Mouse (Mus musculus) CD4-positive, CD25-positive, alpha-beta regulatory T cell (primary cell): ENCODE measurements around the gene Nom1. TPM values are rescaled to one million over a fixed set of nuclear protein-coding genes. Genes with fewer than 3 reads are reported as not detected.

Experiments used
- polyA plus RNA-seq: library from polyadenylated mRNA; unstranded; fragments of 100-300 nt; shearing (Covaris generic); gene quantifications from one replicate; pipeline ENCODE4 v1.2.1, GENCODE M21; 2017

The Nom1 gene
- 38.2 TPM for polyA plus RNA-seq

DNA sequence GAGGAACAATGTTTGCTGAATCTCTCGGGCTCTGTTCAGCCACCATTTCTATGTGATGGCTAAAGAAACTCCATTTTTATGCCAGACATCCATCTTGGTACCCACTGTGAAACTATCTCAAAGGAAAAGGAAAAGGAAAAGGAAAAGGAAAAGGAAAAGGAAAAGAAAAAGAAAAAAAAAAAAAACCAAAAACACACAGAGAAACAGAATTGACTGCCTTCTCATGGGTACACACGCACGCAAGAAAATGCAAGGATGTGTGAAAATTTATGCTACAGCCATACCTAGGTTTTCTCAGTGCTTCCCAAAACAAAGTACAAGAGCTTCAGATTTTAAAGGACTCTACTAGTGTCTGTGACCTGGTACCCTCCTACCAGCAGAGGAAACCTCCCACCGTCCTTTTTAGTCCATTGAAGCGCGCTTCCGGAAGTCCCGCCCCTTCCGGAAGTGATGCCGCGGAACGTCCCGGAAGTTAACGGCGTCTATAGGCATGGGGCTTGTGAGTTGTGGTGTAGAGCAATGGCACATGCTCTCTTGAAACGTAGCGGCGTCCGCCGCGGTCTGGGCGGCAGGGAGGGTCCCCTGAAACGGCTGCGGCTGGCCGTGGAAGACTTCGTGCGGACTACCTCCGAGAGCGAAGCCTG lies at the start of gene Nom1:
Nom1 (plus strand) TSS at position 437 of the 644 bp plus-strand sequence.

DNA sequence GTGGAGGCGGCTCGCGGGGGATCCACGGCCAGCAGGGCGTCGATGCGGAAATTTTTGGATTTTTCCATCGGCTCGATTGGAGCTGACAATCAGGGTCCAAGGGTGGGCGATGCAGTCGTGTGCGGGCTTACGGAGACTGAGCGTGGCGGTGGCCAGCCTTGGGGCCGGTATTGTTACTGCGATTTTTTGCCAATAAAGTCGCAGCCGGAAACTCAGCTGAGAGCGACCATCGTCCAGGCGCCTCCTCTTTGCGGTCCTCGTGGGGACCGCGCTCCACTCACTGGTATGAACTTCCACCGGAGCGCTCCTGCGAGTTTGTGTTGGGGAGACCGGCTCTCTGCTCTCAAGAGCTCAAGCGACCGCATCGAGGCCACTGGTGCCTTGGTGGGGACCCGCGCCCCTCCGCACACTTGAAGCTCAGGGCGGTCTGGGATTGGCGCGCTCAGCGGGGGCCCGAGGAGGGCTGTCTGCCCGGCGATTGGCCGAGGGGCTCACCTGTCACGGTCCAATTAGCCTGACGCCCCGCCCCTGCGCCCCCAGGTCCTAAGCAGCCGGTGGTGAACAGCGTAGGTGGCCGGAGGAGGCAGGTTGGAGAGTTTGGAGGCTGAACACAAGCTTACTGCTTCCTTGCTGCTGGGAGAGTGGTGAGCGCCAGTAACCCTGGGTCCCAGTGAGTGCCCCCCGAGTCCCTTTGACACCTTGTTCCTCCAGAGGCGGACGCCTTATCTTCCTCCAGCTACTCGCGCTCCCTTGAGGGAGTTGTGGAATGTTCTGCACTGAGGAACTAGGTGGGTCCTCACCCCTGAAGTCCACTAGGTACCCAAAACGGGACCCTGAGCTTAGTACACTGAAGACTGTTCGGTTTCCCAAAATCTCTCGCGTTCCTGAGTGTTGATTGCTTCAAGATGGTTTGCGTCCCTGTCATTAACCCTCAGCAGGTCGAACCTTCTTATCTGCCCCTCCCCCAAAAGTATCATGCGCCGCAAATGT lies 44.0 kb downstream of the Nom1 start, which contains the start of gene Mnx1:
Mnx1 (minus strand) TSS at position 263 of the 990 bp plus-strand sequence.

Other genes starting within 250 kb of the Nom1 start
- gene Rnf32, start 238.7 kb upstream of the Nom1 start, polyA plus RNA-seq: 2.0 TPM
- gene Lmbr1, start 56.3 kb upstream of the Nom1 start, polyA plus RNA-seq: 3.1 TPM
- gene Mnx1, start 43.8 kb downstream of the Nom1 start, polyA plus RNA-seq: not detected
- gene Ube3c, start 134.6 kb downstream of the Nom1 start, polyA plus RNA-seq: 59.1 TPM